Mouse (Mus musculus): Measurements from ENCODE around the gene Gtf2ird2. TPM values are rescaled to one million over a fixed set of nuclear protein-coding genes. Genes with fewer than 3 reads are reported as not detected.
A peak's percentile ranks its signal among the peaks of the same experiment; 100 is the strongest.

Gene Gtf2ird2
- total RNA-seq, 2 experiments from 2014 or later, result 7.4 to 7.7 TPM

GRCm38 (mm10) chr5:134258934-134259333 lies 75.1 kb downstream of the Gtf2ird2 start:
- DNase-seq, result no peak
- intact Hi-C loops (cut with DNase I), result no loop called here

DNA sequence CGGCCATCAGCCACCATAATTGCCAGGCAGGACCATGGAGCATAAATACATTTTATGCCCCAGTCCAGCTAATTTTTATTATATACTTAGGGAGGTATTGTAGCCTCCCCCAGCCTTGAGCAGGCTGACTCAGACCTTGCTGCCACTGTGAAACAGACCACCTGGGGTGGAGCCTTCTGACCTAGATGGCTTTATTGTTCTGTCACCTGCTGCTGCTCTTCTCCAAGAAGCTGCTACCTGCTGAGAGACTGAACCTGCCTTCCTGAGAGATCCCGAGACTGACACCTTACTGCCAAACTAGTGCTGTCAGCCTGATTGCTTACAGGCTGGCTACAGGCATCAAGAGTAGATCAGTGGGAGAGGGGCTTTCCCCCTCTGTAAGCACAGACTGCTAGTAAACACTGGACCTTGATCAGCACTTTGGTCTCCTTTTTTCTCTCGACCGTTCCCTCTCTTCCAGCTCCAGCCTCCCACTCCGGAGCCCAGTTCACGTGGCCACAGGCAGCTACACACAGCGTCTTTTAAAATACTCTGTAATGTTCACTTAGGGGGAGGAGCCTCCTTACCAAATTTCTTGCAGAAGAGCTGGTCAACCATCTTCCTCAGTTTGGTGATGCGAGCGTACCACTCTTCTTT lies 76.3 kb downstream of the Gtf2ird2 start:
- intact Hi-C loops (cut with DNase I), result no loop called here

DNA sequence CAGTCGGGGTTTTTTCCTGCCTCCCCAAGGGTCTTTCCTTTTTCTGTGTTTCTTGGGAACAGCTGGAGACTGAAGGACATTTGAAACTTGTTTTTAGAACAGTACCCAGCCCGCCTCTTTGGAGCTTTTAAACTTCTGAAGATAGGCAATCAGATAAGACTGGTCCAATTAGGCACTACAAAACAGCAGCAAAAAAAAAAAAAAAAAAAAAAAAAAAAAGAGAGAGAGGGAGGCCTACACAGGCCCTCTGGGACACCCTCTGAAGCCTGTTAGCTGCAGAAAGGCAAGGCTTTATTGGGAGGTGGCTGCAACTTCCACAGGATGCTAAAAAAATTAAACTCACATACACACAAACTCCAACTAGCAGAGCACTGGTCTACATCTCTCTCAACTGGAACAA lies 82.1 kb downstream of the Gtf2ird2 start:
- intact Hi-C loops (cut with DNase I), result no loop called here
- no peak for DNase-seq

More for the DNA sequence above, 76.3 kb downstream of the Gtf2ird2 start:
- DNase-seq, result no peak

DNA sequence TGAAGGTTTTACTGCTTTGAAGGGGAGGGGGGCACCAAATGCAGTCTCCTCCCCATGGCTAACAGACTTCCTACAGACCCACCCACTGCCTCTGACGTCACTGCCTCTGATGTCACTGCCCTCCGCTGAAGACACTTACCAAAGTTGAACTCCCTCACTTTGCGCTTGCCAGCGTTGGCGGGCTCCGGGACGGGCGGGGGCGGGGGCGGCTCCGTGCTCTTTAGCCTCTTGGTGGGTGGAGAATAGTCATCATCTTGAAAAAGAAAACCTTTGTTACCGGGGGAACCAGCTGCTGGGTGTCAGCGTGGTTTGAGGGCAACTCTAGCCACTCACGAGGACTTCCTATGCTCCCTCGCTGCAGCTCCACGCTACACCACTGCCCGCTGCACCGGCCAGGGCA lies 82.6 kb downstream of the Gtf2ird2 start:
- DNase-seq, result peak in 1 of 2 experiments; percentile 30
- intact Hi-C loops (cut with DNase I), result no loop called here

- intact Hi-C loops (cut with DNase I), result no loop called here
- DNase-seq, result no peak
These were observed 84.9 kb downstream of the Gtf2ird2 start for GRCm38 (mm10) chr5:134268751-134269150.

- intact Hi-C loops (cut with DNase I), result no loop called here
- no peak for DNase-seq
These were observed 85.9 kb downstream of the Gtf2ird2 start for GRCm38 (mm10) chr5:134269751-134270150.

DNA sequence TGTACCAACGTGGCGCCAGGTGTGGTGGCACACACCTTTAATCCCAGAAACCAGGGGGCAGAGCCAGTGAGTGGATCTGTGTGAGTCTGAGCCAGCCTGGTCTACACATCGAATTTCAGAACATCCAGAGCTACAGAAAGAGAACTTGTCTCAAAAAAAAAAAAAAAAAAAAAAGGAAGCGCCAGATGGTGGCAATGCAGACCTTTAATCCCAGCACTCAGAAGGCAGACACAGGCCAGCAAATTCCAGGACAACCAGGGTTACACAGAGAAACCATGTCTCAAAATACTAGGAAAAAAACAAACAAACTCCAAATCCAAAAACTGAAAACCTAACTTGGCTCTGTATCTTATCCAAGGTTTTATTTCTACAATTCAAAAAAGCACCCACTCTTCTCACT lies 86.7 kb downstream of the Gtf2ird2 start:
- intact Hi-C loops (cut with DNase I), result no loop called here
- no peak for DNase-seq

GRCm38 (mm10) chr5:134271421-134271820 lies 87.6 kb downstream of the Gtf2ird2 start:
- intact Hi-C loops (cut with DNase I), result no loop called here
- DNase-seq, result no peak

GRCm38 (mm10) chr5:134272761-134273160 lies 88.9 kb downstream of the Gtf2ird2 start:
- DNase-seq, result no peak
- intact Hi-C loops (cut with DNase I), result no loop called here

- intact Hi-C loops (cut with DNase I), result no loop called here
- no peak for DNase-seq
These were observed 89.9 kb downstream of the Gtf2ird2 start for GRCm38 (mm10) chr5:134273761-134274160.

Other genes starting within 250 kb of the Gtf2ird2 start
- gene Castor2, start 84.3 kb upstream of the Gtf2ird2 start, total RNA-seq (2021), result 10 to 100 TPM; 21.4 to 23.4 TPM
- gene Rcc1l, start 7.2 kb upstream of the Gtf2ird2 start, total RNA-seq (2021), result 10 to 100 TPM; 25.3 to 29.2 TPM
- 1 to 10 TPM; 2.9 to 4.6 TPM for gene Ncf1, start 45.6 kb downstream of the Gtf2ird2 start, total RNA-seq (2021)
- 100 to 1,000 TPM; 195 to 218 TPM for gene Gtf2i, start 130.7 kb downstream of the Gtf2ird2 start, total RNA-seq (2021)

Measured in heart, postnatal 10 days (tissue).